Mouse (Mus musculus): ENCODE results near the gene Tssk3.

GRCm38 (mm10) chr4:129461183-129461960 is 29.4 kb downstream of the Tssk3 start, which contains the start of gene Bsdc1:
- no peak for TF ChIP-seq CTCF (conservative IDR thresholded peaks at IDR 0.05; ENCODE audit: low read length)
- TF ChIP-seq NANOG (IDR thresholded peaks at IDR 0.05; ENCODE audit: borderline replicate concordance, low read length) = no peak
- TF ChIP-seq POU5F1 (IDR thresholded peaks at IDR 0.05; ENCODE audit: borderline replicate concordance, low read length) = no peak

Data from E14TG2a.4 (cell line).